Mouse (Mus musculus): ENCODE measurements around the gene Guf1.

- TF ChIP-seq CTCF (conservative IDR thresholded peaks at IDR 0.05; ENCODE audit: low read length) (no peak), POU5F1 (IDR thresholded peaks at IDR 0.05; ENCODE audit: borderline replicate concordance, low read length) (no peak)
Observed at GRCm38 (mm10) chr5:69620899-69621298, 64.2 kb downstream of the Guf1 start.
